Mouse (Mus musculus): ENCODE data around the gene Nek6.

Nek6 gene

DNA sequence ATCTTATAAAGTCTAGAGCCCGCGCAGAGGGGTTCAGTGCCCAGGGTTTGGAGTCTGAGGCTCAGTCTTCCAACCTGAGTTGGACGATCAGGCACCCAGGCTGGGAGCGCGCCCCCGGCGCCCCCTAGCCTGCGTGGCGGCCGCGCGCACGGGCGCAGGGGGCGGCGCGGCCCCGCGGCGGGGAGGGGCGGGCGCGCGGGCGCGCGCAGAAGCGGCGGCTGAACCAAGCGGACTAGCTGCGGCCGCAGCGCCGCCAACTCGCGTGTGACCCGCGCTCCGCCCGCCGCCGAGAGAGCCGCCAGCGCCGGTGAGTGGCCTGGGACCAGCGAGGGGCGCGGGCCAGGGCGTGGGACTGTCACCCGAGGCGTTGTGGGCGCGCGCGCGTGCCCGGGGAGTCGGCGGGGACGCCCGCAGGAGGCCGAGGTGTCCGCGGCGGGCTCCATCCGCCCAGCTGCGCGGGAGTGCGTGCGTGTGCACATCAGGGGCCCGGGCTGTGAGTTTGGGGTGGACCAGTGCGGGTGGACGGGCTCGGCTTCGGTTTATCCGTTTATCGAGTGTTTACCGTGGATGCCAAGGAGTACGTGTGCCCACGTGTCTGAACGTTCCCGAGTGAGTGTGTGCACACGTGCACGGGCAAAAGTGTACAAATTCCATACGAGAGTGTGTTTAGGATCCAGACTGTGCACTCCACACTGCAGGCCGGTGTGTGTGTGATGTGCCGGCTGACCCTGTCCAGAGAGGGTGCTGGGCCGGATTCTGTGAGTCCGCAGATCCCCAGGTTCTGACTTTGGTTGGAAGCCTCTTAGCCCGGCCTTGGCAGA, at the start of gene Nek6:
TSS of gene Nek6 (plus strand) at position 157 of the 821 bp plus-strand sequence.
- peak; percentile 61 for DNase-seq (ENCODE audit: low read depth, low spot score)

DNA sequence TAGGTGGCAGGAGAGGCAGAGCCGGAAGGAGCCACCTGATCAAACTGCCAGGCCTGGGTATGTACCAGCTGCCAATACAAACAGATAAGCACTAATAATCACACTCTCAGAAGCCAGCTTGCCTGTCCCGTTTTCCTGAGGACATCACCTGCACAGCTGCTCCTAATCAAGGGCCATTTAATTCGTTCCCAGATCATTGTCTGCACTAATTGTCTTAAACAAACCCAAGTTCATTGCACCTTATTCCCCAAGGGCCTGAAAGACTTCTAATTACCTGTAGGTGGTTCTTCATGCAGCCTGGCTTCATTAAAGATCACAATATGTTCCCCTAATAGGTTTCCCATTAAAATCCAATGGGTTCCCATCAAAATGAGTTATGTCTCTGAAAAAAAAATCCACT, 49.1 kb upstream of the Nek6 start:
- no peak for DNase-seq (ENCODE audit: low read depth, low spot score)

GRCm38 (mm10) chr2:38468845-38469244, 42.6 kb upstream of the Nek6 start:
- no peak for DNase-seq (ENCODE audit: low read depth, low spot score)

- peak; percentile 14 for DNase-seq (ENCODE audit: low read depth, low spot score)
These were observed 39.7 kb upstream of the Nek6 start for GRCm38 (mm10) chr2:38471745-38472144.

- no peak for DNase-seq (ENCODE audit: low read depth, low spot score)
These were observed 38.6 kb upstream of the Nek6 start for GRCm38 (mm10) chr2:38472829-38473228.

DNA sequence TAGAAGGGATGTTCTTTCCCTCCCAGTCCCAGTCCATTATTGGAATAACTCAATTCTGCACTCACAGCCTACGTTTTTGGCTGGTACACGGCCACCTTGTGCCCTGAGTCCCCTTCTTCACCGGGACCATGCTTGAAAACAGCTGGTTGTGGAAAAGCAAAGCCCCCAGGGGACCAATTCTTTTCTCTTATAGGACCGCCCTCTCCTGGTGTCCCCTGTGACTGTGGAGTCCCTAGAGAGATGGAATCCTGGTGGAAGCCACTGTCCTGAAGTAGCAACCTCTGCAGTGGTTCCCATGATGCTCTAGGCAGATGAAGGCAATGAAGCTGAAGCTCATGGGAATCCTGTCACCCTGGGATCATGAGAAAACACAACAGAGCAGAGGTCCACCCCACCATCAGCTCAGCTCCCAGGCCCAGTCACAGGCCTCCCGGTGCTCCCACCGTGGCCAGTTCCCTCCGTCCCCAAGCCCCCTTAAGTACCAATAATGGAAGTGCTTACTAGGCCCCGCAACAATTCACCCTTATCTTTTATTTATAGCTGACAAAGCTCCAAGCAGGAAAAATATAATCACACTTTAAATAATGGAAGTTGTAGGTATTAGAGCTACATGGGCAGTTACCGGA, 34.5 kb upstream of the Nek6 start:
- DNase-seq (ENCODE audit: low read depth, low spot score): no peak

DNA sequence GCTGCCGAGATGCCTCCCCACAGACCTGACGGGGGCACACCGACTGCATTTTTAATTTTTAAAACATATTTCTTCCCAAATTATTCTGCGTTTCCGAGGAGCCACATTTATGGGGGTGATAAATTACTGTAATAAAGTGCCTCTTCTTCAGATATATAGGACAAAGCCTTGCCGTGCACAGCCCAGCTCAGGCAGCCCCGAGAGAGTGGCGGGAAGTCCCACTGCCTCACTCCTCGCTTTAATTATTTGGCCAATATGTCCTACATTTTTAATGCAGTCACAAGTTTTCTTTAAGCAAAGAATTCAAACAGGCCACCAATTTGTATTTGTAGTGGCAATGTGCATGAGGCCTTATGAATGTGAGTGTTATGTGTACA, 34.0 kb upstream of the Nek6 start:
- DNase-seq (ENCODE audit: low read depth, low spot score): no peak

- DNase-seq (ENCODE audit: low read depth, low spot score): no peak
These were observed 32.8 kb upstream of the Nek6 start for GRCm38 (mm10) chr2:38478683-38479082.

DNA sequence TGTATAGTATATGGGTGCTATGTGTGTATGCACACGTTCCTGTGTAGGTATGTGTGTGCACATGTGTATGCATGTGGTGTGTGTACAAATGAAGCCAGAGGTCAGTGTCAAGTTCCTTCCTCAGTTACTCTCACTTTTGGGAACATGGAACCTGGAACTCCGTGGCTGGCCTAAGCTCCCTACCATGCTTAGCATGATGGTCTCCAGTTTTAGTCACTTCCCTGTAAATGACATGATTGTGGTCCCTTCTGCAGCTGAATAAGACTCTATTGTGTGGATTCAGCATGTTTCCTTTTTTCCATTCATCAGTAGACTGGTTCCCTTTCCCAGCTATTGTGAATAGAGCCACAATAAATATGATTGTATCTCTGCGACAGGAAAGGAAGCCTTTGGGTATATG, 31.9 kb upstream of the Nek6 start:
- DNase-seq (ENCODE audit: low read depth, low spot score): no peak

GRCm38 (mm10) chr2:38481166-38481778, 30.2 kb upstream of the Nek6 start:
- DNase-seq (ENCODE audit: low read depth, low spot score): peak; percentile 36

DNA sequence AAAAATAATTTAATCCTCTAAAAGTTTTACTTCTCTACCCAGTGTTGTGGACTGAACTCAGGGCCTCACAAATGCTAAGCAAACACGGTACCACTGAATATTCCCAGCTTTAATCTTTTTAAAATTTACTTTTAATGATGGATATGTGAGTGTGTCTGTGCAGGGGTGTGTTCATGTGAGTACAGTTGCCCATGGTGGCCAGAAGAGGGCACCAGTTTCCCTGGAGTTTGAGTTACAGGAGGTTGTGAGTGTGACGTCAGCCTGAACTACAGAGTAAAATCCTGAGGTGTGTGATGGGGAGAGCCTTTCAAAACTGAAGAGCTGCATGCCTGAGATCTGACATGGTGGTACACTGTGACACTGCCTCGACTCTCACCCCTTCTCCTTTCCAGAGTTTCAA, 29.3 kb upstream of the Nek6 start:
- DNase-seq (ENCODE audit: low read depth, low spot score): no peak

GRCm38 (mm10) chr2:38483058-38483704, 28.3 kb upstream of the Nek6 start:
- no peak for DNase-seq (ENCODE audit: low read depth, low spot score)

GRCm38 (mm10) chr2:38484556-38484955, 26.9 kb upstream of the Nek6 start:
- peak; percentile 19 for DNase-seq (ENCODE audit: low read depth, low spot score)

DNA sequence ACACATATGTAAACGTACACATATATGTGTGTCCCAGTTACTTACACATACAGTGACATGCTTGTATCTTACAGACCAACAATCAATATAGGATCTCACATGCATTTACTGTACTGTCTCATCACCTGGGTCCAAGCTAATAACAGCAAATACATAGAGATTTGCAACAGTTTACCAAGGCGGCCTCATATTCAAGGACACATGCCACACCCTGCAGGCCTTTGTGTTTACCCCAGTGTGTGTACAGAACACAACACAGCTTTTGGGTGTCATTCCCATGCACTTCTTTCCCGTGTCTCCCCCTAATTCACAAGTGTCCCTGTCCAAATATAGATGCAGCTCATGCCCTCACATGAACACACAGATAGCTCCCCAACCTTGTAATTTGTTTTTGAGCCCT, 26.0 kb upstream of the Nek6 start:
- DNase-seq (ENCODE audit: low read depth, low spot score): no peak

GRCm38 (mm10) chr2:38485957-38486931, 25.2 kb upstream of the Nek6 start:
- peak; percentile 75 for DNase-seq (ENCODE audit: low read depth, low spot score)

GRCm38 (mm10) chr2:38497594-38497993, 13.8 kb upstream of the Nek6 start:
- no peak for DNase-seq (ENCODE audit: low read depth, low spot score)

DNA sequence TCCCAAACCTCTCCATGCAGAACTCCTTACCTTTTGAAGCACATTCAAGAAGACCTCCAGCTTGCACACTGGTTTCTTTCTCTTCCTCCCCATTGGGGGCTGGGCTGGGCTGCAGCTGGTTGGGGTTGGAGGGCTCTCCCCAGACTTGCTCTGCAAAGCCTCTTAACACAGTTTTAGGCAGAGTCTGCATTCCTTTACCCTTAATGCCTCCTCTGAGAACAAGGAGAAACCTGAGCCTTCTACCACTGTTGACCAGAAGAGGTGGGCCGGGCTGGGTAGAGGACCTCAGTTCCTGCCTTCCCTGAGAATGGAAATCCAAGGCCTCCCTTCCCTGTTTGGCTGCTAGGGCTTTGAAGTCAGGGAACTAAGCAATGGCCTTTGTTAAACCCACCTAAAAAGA, 9.8 kb upstream of the Nek6 start:
- no peak for DNase-seq (ENCODE audit: low read depth, low spot score)

DNA sequence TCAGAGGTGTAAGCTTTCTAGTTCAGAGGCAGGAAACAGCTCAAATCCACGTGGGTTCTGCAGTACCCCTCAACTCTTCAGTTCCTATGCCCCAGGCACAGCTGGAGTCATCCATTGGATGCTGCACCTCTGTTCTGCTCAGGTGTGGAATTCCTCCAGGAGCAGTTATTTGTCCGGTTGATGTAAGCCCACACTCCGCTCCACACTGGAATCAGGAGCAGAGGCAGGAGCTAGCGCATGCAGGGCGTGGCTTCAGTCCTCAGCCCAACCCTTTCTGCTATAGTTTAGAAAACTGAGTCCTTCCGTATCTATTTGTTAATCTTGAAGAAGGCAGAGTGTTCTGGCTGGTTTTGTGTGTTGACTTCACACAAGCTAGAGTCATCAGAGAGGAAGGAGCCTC, 9.3 kb upstream of the Nek6 start:
- no peak for DNase-seq (ENCODE audit: low read depth, low spot score)

DNA sequence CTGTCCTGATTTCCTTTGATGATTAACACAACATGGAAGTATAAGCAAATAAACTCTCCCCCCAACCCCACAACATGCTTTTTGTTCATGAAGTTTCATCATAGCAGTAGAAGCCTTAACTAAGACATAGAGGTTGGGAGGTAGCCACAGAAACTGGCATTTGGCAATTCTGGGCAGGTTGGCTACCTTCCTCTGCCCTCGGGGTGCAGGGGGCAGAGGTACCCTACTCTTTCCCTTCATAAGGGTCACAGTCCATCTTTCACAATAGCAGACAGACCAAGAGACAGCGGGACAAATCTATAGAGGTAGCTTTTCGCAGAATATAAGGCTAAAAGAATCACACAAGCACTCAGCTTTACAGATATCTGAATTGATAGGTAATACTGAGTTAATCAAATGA, 8.7 kb upstream of the Nek6 start:
- no peak for DNase-seq (ENCODE audit: low read depth, low spot score)

- peak; percentile 56 for DNase-seq (ENCODE audit: low read depth, low spot score)
These were observed 7.1 kb upstream of the Nek6 start for GRCm38 (mm10) chr2:38504311-38504710.

DNA sequence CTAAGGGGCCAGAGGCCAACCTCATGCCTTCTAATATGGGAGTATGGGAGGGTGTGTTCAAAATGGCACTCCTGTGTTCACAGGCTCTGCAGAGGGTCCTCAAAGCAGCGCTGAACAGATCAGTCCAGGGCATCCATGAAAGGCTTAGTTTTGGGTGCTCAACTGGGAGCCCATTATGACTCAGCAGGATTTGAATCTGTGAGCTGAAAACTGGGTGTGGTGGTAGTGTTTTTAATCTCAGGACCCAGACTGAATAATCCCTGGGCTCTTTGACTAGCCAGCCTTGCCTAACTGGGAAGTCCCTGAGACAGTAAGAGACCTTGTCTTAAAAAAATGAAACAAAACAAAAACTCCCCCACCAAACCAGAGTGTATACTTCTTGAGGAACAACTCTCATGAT, 4.3 kb upstream of the Nek6 start:
- DNase-seq (ENCODE audit: low read depth, low spot score): no peak

Data from brain, adult 2 months (tissue).